Mouse (Mus musculus) kidney, postnatal 0 days (tissue): ENCODE data around the gene Faf2. TPM values are rescaled to one million over a fixed set of nuclear protein-coding genes. Genes with fewer than 3 reads are reported as not detected.

ENCODE experiments used
- ATAC-seq: fragments of 200-750 bp; cut with Nextera tagmentation; replicated peaks from 2 replicates; pipeline ENCODE4 v1.8.0; 2017; ENCODE audit warnings: low read depth, moderate number of reproducible peaks, moderate TSS enrichment, moderate library complexity; ENCODE audit not compliant: low FRiP score
- DNase-seq: peaks from one replicate; pipeline ENCODE4 v3.0.0-alpha.2; 2016; ENCODE audit warnings: low spot score
- H3K27ac ChIP-seq: fragments of 300-500 bp; sonication (generic); 2 replicates; pipeline ENCODE4 v1.5.1; 2014; ENCODE audit warnings: mild to moderate bottlenecking
- H3K27me3 ChIP-seq: fragments of 300-500 bp; sonication (generic); 2 replicates; pipeline ENCODE4 v1.6.1; 2014; ENCODE audit warnings: low read length, mixed read lengths; ENCODE audit not compliant: insufficient read depth
- H3K36me3 ChIP-seq: fragments of 300-500 bp; sonication (generic); 2 replicates; pipeline ENCODE4 v1.6.1; 2014; ENCODE audit warnings: low read length, mixed read lengths; ENCODE audit not compliant: insufficient read depth
- H3K4me1 ChIP-seq: fragments of 300-500 bp; sonication (generic); replicated peaks from 2 replicates; pipeline ENCODE4 v1.6.1; 2014; ENCODE audit warnings: antibody characterized with exemption, low read length, mixed read lengths; ENCODE audit not compliant: insufficient read depth
- H3K4me2 ChIP-seq: fragments of 300-500 bp; sonication (generic); 2 replicates; pipeline ENCODE4 v1.6.1; 2014; ENCODE audit warnings: mild to moderate bottlenecking, low read length, moderate library complexity, mixed read lengths
- H3K4me3 ChIP-seq: fragments of 300-500 bp; sonication (generic); replicated peaks from 2 replicates; pipeline ENCODE4 v1.5.1; 2014; ENCODE audit warnings: low read depth, low read length
- H3K9ac ChIP-seq: fragments of 300-500 bp; sonication (generic); 2 replicates; pipeline ENCODE4 v1.6.1; 2014; ENCODE audit warnings: low read depth, low read length
- H3K9me3 ChIP-seq: fragments of 300-500 bp; sonication (generic); replicated peaks from 2 replicates; pipeline ENCODE4 v1.6.1; 2016; ENCODE audit warnings: low read length, inconsistent platforms, mixed read lengths
- CTCF ChIP-seq: IDR thresholded peaks from 2 replicates; pipeline ENCODE4 v1.5.1; 2016; ENCODE audit warnings: antibody characterized with exemption, low read depth, mild to moderate bottlenecking, moderate library complexity
- WGBS: fragments of 180-500 bp; shearing (Covaris S2); extraction: QIAGEN DNeasy Blood & Tissue Kit; methylation state at CpG from one replicate; pipeline ENCODE4 v1.1.7; 2014; 5-methylcytosine and 5-hydroxymethylcytosine counted together
- polyA plus RNA-seq: library from polyadenylated mRNA; unstranded; fragments of >200 nt; fragmentation: Nextera tagmentation; extraction: Ambion mirVana; gene quantifications from 2 replicates; pipeline ENCODE4 v1.2.1, GENCODE M21; 2015

The Faf2 gene
- polyA plus RNA-seq, 1 experiment from 2014 or later: 61.2 TPM

DNA sequence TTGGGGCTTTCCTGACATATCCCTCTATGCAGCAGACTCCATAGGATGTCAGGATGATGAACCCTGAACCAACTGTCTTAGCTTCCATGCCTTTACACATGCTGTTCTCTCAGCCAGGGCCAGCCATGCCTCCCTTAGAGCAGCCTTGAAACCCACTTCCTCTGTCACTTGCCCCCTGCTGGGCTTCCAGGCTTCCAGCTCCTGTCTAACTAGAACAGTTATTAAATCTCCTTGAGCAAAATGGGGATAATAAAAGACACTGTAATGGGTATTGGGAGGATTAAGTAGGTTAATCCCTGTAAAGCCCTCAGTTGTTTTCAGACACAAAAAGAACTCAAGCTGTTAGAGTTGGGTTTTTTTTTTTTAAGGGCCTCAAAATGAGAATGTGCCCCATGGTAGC is 18.1 kb upstream of the Faf2 start:
- DNase-seq (no peak), ATAC-seq (no peak)
- Histone ChIP-seq H3K9me3 (no peaks in the 10 kb centered on the region), H3K9ac (no peak overlapping the region), H3K27me3 (no peaks in the 10 kb centered on the region), H3K27ac (no peak overlapping the region), H3K4me2 (no peak overlapping the region), H3K4me1 (no peaks in the 10 kb centered on the region), H3K4me3 (no peak overlapping the region), H3K36me3 (0 out of 2 replicates have a peak, but pooled peaks cover 7% of the 10 kb centered on the region)
- 0 out of 2 replicates have a peak, but pooled peaks have one; percentile 28 for TF ChIP-seq CTCF

DNA sequence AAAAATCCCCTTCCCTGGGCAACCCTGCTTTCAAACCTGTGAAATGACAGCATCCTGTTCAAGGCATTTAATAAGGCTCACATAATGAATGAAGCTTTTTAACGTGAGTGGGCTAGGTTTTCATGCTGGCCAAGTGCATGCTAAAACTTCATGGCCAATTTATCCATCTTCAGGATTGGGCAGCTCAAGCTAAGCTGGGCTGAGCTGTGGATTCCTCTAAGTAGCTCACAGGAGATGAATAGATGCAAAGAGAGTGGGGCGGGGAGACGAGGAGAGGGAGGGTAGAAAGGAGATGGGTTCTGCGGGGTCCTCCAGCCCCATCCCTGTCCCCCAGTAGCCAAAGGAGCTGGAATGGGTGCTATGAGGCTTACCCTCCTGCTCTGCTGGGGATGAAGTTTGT is 17.4 kb upstream of the Faf2 start:
- 78% methylated on average over 4 of the region's 4 CpGs for WGBS
- Histone ChIP-seq H3K27ac (no peak overlapping the region), H3K9ac (0 out of 2 replicates have a peak overlapping the region, but pooled peaks have one; percentile 8), H3K9me3 (no peaks in the 10 kb centered on the region), H3K4me2 (no peak overlapping the region), H3K4me1 (no peaks in the 10 kb centered on the region), H3K4me3 (no peak overlapping the region), H3K36me3 (0 out of 2 replicates have a peak, but pooled peaks cover 7% of the 10 kb centered on the region), H3K27me3 (no peaks in the 10 kb centered on the region)
- ATAC-seq: no peak
- no peak for DNase-seq
- TF ChIP-seq CTCF: no peak

DNA sequence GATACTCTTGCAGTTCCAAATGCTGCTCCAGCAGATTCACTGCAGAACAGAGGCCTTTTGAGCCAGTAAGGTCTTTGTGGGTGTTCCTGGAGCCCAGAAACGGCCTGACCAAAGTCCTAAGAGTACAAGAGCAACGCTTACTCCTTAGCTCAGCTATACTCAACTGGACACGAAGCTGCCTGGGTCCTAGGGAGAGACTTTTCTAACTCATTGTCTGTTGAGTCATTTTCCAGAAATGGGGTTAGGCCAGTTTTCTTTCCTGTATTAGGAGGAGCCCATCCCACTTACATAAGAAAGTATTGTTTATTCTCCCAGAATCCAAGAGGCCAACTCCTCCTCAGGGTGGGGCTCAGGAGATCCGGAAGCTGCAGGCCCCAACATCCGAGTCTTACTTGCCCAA is 16.2 kb upstream of the Faf2 start:
- DNase-seq: no peak
- Histone ChIP-seq H3K4me2 (no peak overlapping the region), H3K27me3 (no peaks in the 10 kb centered on the region), H3K27ac (no peak overlapping the region), H3K4me1 (peaks cover 6% of the 10 kb centered on the region; the same call in 1 of the 2 replicates), H3K36me3 (0 out of 2 replicates have a peak, but pooled peaks cover 7% of the 10 kb centered on the region), H3K9me3 (no peaks in the 10 kb centered on the region), H3K9ac (no peak overlapping the region), H3K4me3 (no peak overlapping the region)
- 79% methylated on average over 5 of the region's 5 CpGs for WGBS
- TF ChIP-seq CTCF: no peak
- ATAC-seq: no peak

DNA sequence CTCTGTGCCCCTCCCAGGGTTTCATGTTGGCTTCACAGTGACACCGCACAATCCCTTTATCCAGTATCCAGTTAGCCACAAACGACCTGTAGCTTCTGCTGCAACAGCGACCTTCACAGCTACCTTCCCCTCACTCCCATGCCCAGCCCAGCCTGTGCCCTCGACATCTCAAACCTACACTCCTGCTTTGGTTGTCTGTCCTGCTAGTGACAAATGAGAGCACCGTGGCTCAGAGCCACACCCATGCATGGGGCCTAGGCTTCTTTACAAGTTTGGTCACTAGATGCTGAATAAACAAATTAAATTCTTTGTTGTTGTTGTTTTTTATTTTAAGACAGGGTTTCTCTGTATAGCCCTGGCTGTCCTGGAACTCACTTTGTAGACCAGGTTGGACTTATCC is 14.4 kb upstream of the Faf2 start:
- H3K4me3 ChIP-seq: no peak overlapping the region
- H3K9me3 ChIP-seq: no peaks in the 10 kb centered on the region
- H3K4me2 ChIP-seq: no peak overlapping the region
- ATAC-seq (no peak), DNase-seq (no peak)
- WGBS: 63% methylated on average over 5 of the region's 5 CpGs
- H3K9ac ChIP-seq: no peak overlapping the region
- no peak overlapping the region for H3K27ac ChIP-seq
- H3K4me1 ChIP-seq: peaks cover 6% of the 10 kb centered on the region; the same call in 1 of the 2 replicates
- 0 out of 2 replicates have a peak, but pooled peaks cover 7% of the 10 kb centered on the region for H3K36me3 ChIP-seq
- no peaks in the 10 kb centered on the region for H3K27me3 ChIP-seq
- TF ChIP-seq CTCF: no peak

DNA sequence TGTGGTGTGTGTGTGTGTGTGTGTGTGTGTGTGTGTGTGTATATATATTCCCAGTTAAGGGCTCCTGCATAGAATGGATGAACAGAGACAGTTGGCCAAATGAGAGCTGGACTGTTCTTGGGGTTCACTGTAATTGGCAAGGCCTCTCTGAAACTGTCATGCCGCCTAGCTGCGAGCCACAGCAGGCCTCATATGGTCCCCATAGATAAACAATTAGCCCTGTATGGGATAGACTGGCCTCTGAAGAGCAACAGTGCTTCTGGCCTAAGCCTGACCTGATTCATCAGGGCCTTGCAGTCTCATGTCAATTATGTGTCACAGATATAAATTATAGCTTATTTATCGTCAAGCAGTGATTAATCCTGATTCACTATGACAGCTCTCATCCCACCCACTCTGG is 13.6 kb upstream of the Faf2 start:
- Histone ChIP-seq H3K9ac (no peak overlapping the region), H3K9me3 (no peaks in the 10 kb centered on the region), H3K4me2 (no peak overlapping the region)

DNA sequence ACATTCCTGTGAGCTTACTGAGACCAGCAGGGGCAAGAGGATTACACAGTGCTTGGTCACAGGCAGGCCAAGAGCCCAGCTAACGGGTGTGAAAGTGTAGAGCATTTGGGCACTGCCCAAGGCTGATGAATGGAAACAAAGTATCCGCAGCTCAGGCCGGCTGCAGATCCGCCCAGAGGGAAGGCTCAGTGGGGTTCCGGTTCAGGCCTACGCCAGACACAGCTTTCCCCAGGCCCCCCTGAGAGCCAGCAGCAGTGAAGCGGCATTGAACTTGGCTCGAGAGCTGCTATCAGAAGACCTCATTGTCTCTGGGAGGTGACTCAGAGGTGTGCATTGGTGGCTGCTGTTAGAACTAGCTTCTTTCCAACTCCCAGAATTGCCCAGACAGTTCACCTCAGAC is 12.9 kb upstream of the Faf2 start:
- H3K9ac ChIP-seq: no peak overlapping the region
- 44% methylated on average over 8 of the region's 8 CpGs for WGBS
- DNase-seq (no peak), ATAC-seq (no peak)
- H3K9me3 ChIP-seq: no peaks in the 10 kb centered on the region
- no peak overlapping the region for H3K4me3 ChIP-seq
- H3K36me3 ChIP-seq: 0 out of 2 replicates have a peak, but pooled peaks cover 7% of the 10 kb centered on the region
- no peak overlapping the region for H3K27ac ChIP-seq
- no peak overlapping the region for H3K4me2 ChIP-seq
- peaks cover 6% of the 10 kb centered on the region; the same call in 1 of the 2 replicates for H3K4me1 ChIP-seq
- H3K27me3 ChIP-seq: no peaks in the 10 kb centered on the region
- TF ChIP-seq CTCF: no peak

More for the DNA sequence above, 13.6 kb upstream of the Faf2 start:
- ATAC-seq (no peak), DNase-seq (no peak)
- Histone ChIP-seq H3K27me3 (no peaks in the 10 kb centered on the region), H3K4me3 (no peak overlapping the region), H3K4me1 (peaks cover 6% of the 10 kb centered on the region; the same call in 1 of the 2 replicates), H3K27ac (no peak overlapping the region), H3K36me3 (0 out of 2 replicates have a peak, but pooled peaks cover 7% of the 10 kb centered on the region)
- no peak for TF ChIP-seq CTCF
- 85% methylated on average over 3 of the region's 3 CpGs for WGBS

DNA sequence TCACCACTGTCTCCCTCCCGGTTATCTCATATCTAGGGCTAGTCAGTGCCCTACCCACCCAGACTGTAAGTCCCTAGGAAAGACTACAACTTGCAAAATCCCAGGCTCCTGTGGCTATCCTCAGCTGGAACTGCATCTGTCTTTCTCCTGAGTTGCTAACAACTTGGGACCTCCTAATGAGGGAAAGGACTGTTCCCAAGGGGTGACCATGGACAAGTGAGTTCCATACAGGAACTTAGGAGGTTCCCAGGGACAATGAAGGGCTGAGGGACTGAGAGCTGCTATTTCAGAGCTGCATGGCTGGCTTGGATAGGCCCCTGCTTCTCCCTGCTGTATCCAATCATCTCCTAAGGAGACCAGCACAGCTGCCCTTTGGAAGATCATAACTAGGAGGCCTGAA is 12.3 kb upstream of the Faf2 start:
- Histone ChIP-seq H3K4me2 (no peak overlapping the region), H3K4me1 (peaks cover 6% of the 10 kb centered on the region; the same call in 1 of the 2 replicates), H3K9me3 (no peaks in the 10 kb centered on the region), H3K36me3 (0 out of 2 replicates have a peak, but pooled peaks cover 4% of the 10 kb centered on the region), H3K4me3 (no peak overlapping the region), H3K27me3 (no peaks in the 10 kb centered on the region), H3K27ac (no peak overlapping the region), H3K9ac (0 out of 2 replicates have a peak overlapping the region, but pooled peaks have one; percentile 5)
- 28% methylated on average over 1 of the region's 1 CpGs for WGBS
- no peak for DNase-seq
- no peak for TF ChIP-seq CTCF
- no peak for ATAC-seq
